8 mouse cellular contexts compared by ENCODE assay signal in the genomic region with DNA sequence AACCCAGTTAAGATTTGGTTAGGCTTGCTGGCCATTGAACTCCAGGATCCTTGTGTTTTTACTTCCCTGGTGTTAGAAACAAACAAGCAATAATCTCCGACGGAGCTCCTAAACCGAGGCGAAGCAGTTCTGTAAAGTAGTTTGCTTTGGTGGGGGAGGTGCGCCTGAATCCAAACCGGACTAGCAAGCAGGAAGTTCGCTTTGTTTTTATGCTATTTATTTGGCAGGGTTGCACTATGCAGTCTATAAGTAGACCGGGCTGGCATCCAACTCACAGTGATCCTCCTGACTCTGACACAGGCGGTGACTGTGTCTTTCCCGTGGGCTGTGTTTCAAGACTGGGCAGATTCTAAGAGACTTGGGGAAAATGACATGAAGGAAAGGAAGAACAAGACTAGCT. TPM values are rescaled to one million over a fixed set of nuclear protein-coding genes. Genes with fewer than 3 reads are reported as not detected.
A peak's percentile ranks its signal among the peaks of the same experiment; 100 is the strongest.
DNase-seq lines count a peak whose midpoint lies in the region; ATAC-seq and TF ChIP-seq lines count a peak whose summit lies in the region.

No protein-coding gene starts in this region.

- peak overlapping the region; percentile 82 for H3K27ac ChIP-seq in brown adipose tissue, adult 24 weeks (replicated peaks; ENCODE audit: low read depth, low read length)
- peak overlapping the region; percentile 84 for H3K27ac ChIP-seq in kidney, adult 2 months (ENCODE audit: insufficient read depth, low read depth, low read length)
- H3K27ac ChIP-seq in limb, embryonic 13.5 days: peak overlapping the region; percentile 58
- H3K27ac ChIP-seq in midbrain, embryonic 16.5 days (ENCODE audit: low read length): peak overlapping the region; percentile 53

- peaks cover 3% of the 10 kb centered on the region; the same call in 1 of the 2 replicates for H3K4me1 ChIP-seq in brown adipose tissue, adult 24 weeks (ENCODE audit: control insufficient read depth, insufficient read depth, insufficient read length, low read length)
- peaks cover under 1% of the 10 kb centered on the region; the same call in 1 of the 2 replicates for H3K4me1 ChIP-seq in kidney, adult 2 months (ENCODE audit: control insufficient read depth, insufficient read depth, low read length)
- H3K4me1 ChIP-seq in limb, embryonic 13.5 days: peaks cover 18% of the 10 kb centered on the region
- peaks cover 11% of the 10 kb centered on the region for H3K4me1 ChIP-seq in midbrain, embryonic 16.5 days (ENCODE audit: control insufficient read depth, insufficient read depth, low read length)

- H3K4me3 ChIP-seq in brown adipose tissue, adult 24 weeks (ENCODE audit: insufficient read depth, low read depth, low read length): no peak overlapping the region
- no peak overlapping the region for H3K4me3 ChIP-seq in kidney, adult 2 months (ENCODE audit: insufficient read depth, low read depth, low read length)
- H3K4me3 ChIP-seq in limb, embryonic 13.5 days: no peak overlapping the region
- no peak overlapping the region for H3K4me3 ChIP-seq in midbrain, embryonic 16.5 days (ENCODE audit: low read depth, low read length)

- no peaks in the 10 kb centered on the region for H3K36me3 ChIP-seq in kidney, adult 2 months (ENCODE audit: control insufficient read depth, insufficient read depth, low read length)
- peaks cover 5% of the 10 kb centered on the region for H3K36me3 ChIP-seq in limb, embryonic 13.5 days
- no peaks in the 10 kb centered on the region for H3K36me3 ChIP-seq in midbrain, embryonic 16.5 days (ENCODE audit: control insufficient read depth, insufficient read depth, low read length)

- WGBS in kidney, adult 2 months: 20% methylated on average over 10 of the region's 10 CpGs
- 13% methylated on average over 10 of the region's 10 CpGs for WGBS in limb, embryonic 13.5 days
- WGBS in midbrain, embryonic 16.5 days: 34% methylated on average over 10 of the region's 10 CpGs

- no peak for TF ChIP-seq CTCF in kidney, adult 2 months (conservative IDR thresholded peaks at IDR 0.05; ENCODE audit: insufficient read depth, insufficient read length, low read depth, low read length)

- ATAC-seq in cerebellum, adult (ENCODE audit: insufficient number of reproducible peaks, low FRiP score, low TSS enrichment): no peak
- ATAC-seq in limb, embryonic 13.5 days (ENCODE audit: low FRiP score, low read depth): no peak
- ATAC-seq in midbrain, embryonic 16.5 days: no peak

- peak; percentile 80 for DNase-seq in cerebellum, adult 11-12 months
- peak; percentile 96 for DNase-seq in heart, adult 11 months
- peak; percentile 58 for DNase-seq in kidney, adult 2 months
- DNase-seq in urinary bladder, adult 2 months (ENCODE audit: low spot score): peak; percentile 26

- no peak overlapping the region for H3K9ac ChIP-seq in limb, embryonic 13.5 days
- no peak overlapping the region for H3K9ac ChIP-seq in midbrain, embryonic 16.5 days (ENCODE audit: low read depth, low read length)

- H3K4me2 ChIP-seq in limb, embryonic 13.5 days (replicated peaks): peak overlapping the region; percentile 25
- no peak overlapping the region for H3K4me2 ChIP-seq in midbrain, embryonic 16.5 days (ENCODE audit: low read length)

- H3K27me3 ChIP-seq in kidney, adult 2 months (replicated peaks; ENCODE audit: control insufficient read depth, insufficient read depth, low read length): no peaks in the 10 kb centered on the region
- H3K27me3 ChIP-seq in limb, embryonic 13.5 days: no peaks in the 10 kb centered on the region
- no peaks in the 10 kb centered on the region for H3K27me3 ChIP-seq in midbrain, embryonic 16.5 days (ENCODE audit: control insufficient read depth, insufficient read depth, low read depth, low read length)

- no peaks in the 10 kb centered on the region for H3K9me3 ChIP-seq in limb, embryonic 13.5 days
- no peaks in the 10 kb centered on the region for H3K9me3 ChIP-seq in midbrain, embryonic 16.5 days (replicated peaks; ENCODE audit: control insufficient read depth, low read length, poor library complexity, severe bottlenecking)

- TF ChIP-seq POLR2A in kidney, adult 2 months (IDR thresholded peaks at IDR 0.05; ENCODE audit: low read depth, low read length): no peak

RNA-seq across cellular contexts. Expression of a gene that starts 2.9 kb away (rescaled TPM):
- 127 and 150 TPM in 2 replicates for polyA plus RNA-seq in brown adipose tissue, adult 24 weeks (2012; ENCODE audit: insufficient read depth, insufficient read length, missing spikeins)
- polyA plus RNA-seq in kidney, adult 2 months (2012; rRNA removed): 62.9 and 90.0 TPM in 2 replicates
- 759 and 771 TPM in 2 replicates for polyA plus RNA-seq in limb, embryonic 13.5 days (2015; fragmentation: Nextera tagmentation; extraction: Ambion mirVana)
- polyA plus RNA-seq in midbrain, embryonic 16.5 days (2015; fragmentation: Nextera tagmentation; extraction: Ambion mirVana): 449 and 518 TPM in 2 replicates
- 203 and 214 TPM in 2 replicates for polyA plus RNA-seq in urinary bladder, adult 2 months (2012; rRNA removed)

RNA-seq across cellular contexts. Expression of a gene that starts 3.8 kb away (rescaled TPM):
- 0.95 and 1.1 TPM in 2 replicates for polyA plus RNA-seq in brown adipose tissue, adult 24 weeks (2012; ENCODE audit: insufficient read depth, insufficient read length, missing spikeins)
- 2.5 and 2.9 TPM in 2 replicates for polyA plus RNA-seq in kidney, adult 2 months (2012; rRNA removed)
- polyA plus RNA-seq in limb, embryonic 13.5 days (2015; fragmentation: Nextera tagmentation; extraction: Ambion mirVana): 90.3 and 90.4 TPM in 2 replicates
- 45.9 and 46.5 TPM in 2 replicates for polyA plus RNA-seq in midbrain, embryonic 16.5 days (2015; fragmentation: Nextera tagmentation; extraction: Ambion mirVana)
- polyA plus RNA-seq in urinary bladder, adult 2 months (2012; rRNA removed): 1.8 and 2.5 TPM in 2 replicates

Comparison
In these comparisons a context has a peak if more than half of its experiments do, and no peak if none do; other contexts are left out.
1. DNase-seq: peak in every context shown above with its lines; median percentile 96 in heart, adult 11 months; 80 in cerebellum, adult 11-12 months; 58 in kidney, adult 2 months; 26 in urinary bladder, adult 2 months.
2. RNA of a gene that starts 3.8 kb away (polyA plus RNA-seq): 90.3 to 90.4 TPM in limb, embryonic 13.5 days and 45.9 to 46.5 TPM in midbrain, embryonic 16.5 days; 2.5 to 2.9 TPM in kidney, adult 2 months, 1.8 to 2.5 TPM in urinary bladder, adult 2 months and 0.95 to 1.1 TPM in brown adipose tissue, adult 24 weeks; every median in the first group is over 10 times any median in the second.
3. Peak in every context shown above with its lines, with median percentiles within 50 percentile points of each other: H3K27ac ChIP-seq.